Mouse (Mus musculus): ENCODE data around the gene Mdm1. TPM values are rescaled to one million over a fixed set of nuclear protein-coding genes. Genes with fewer than 3 reads are reported as not detected.

Mdm1 gene
- total and polyA plus RNA-seq, 2 experiments from 2014 or later, result 23.0 to 31.0 TPM

- H3K9me3 ChIP-seq (ENCODE audit: low read length), result no peaks in the 10 kb centered on the region
- H3K36me3 ChIP-seq (ENCODE audit: insufficient read depth, low read length), result no peaks in the 10 kb centered on the region
- H3K4me1 ChIP-seq (ENCODE audit: insufficient read depth, low read length), result no peaks in the 10 kb centered on the region
- H3K27me3 ChIP-seq (ENCODE audit: insufficient read depth, low read length), result no peaks in the 10 kb centered on the region
- H3K4me3 ChIP-seq (ENCODE audit: low read length), result no peak overlapping the region
- ATAC-seq (no peak), DNase-seq (ENCODE audit: low spot score) (no peak)
- H3K27ac ChIP-seq, result no peak overlapping the region
- H3K4me2 ChIP-seq (ENCODE audit: low read depth, low read length), result no peak overlapping the region
- no peak for TF ChIP-seq CTCF (IDR thresholded peaks at IDR 0.05; ENCODE audit: low read depth)
- H3K9ac ChIP-seq (replicated peaks; ENCODE audit: low read length), result no peak overlapping the region
- WGBS, result 72% methylated on average over 2 of the region's 2 CpGs
Observed at GRCm38 (mm10) chr10:118101056-118101455, 40.6 kb upstream of the Mdm1 start.

GRCm38 (mm10) chr10:118103020-118103666 lies 38.5 kb upstream of the Mdm1 start:
- Histone ChIP-seq H3K27ac (peak overlapping the region; percentile 64; the same call in 1 of the 2 replicates), H3K36me3 (ENCODE audit: insufficient read depth, low read length) (no peaks in the 10 kb centered on the region), H3K4me2 (ENCODE audit: low read depth, low read length) (peak overlapping the region; percentile 75), H3K4me1 (ENCODE audit: insufficient read depth, low read length) (no peaks in the 10 kb centered on the region), H3K27me3 (ENCODE audit: insufficient read depth, low read length) (no peaks in the 10 kb centered on the region), H3K9me3 (ENCODE audit: low read length) (no peaks in the 10 kb centered on the region), H3K9ac (replicated peaks; ENCODE audit: low read length) (peak overlapping the region; percentile 58), H3K4me3 (ENCODE audit: low read length) (peak overlapping the region; percentile 42)
- peak; percentile 94 for ATAC-seq
- peak; percentile 82 for DNase-seq (ENCODE audit: low spot score)
- under 1% methylated on average over 20 of the region's 20 CpGs for WGBS
- TF ChIP-seq CTCF (IDR thresholded peaks at IDR 0.05; ENCODE audit: low read depth), result peak; percentile 31; the same call in 1 of the 2 replicates

- no peaks in the 10 kb centered on the region for H3K36me3 ChIP-seq (ENCODE audit: insufficient read depth, low read length)
- DNase-seq (ENCODE audit: low spot score) (no peak), ATAC-seq (no peak)
- H3K4me3 ChIP-seq (ENCODE audit: low read length), result no peak overlapping the region
- no peaks in the 10 kb centered on the region for H3K27me3 ChIP-seq (ENCODE audit: insufficient read depth, low read length)
- 67% methylated on average over 10 of the region's 10 CpGs for WGBS
- no peaks in the 10 kb centered on the region for H3K4me1 ChIP-seq (ENCODE audit: insufficient read depth, low read length)
- H3K9ac ChIP-seq (replicated peaks; ENCODE audit: low read length), result no peak overlapping the region; the same call in 1 of the 2 replicates
- no peak for TF ChIP-seq CTCF (IDR thresholded peaks at IDR 0.05; ENCODE audit: low read depth)
- H3K27ac ChIP-seq, result peak overlapping the region; percentile 64; the same call in 1 of the 2 replicates
- no peaks in the 10 kb centered on the region for H3K9me3 ChIP-seq (ENCODE audit: low read length)
- peak overlapping the region; percentile 75 for H3K4me2 ChIP-seq (ENCODE audit: low read depth, low read length)
Observed at GRCm38 (mm10) chr10:118103906-118104305, 37.7 kb upstream of the Mdm1 start.

GRCm38 (mm10) chr10:118107031-118107430 lies 34.6 kb upstream of the Mdm1 start:
- no peak for TF ChIP-seq CTCF (IDR thresholded peaks at IDR 0.05; ENCODE audit: low read depth)
- Histone ChIP-seq H3K4me3 (ENCODE audit: low read length) (no peak overlapping the region), H3K4me2 (ENCODE audit: low read depth, low read length) (no peak overlapping the region), H3K36me3 (ENCODE audit: insufficient read depth, low read length) (no peaks in the 10 kb centered on the region), H3K27ac (no peak overlapping the region), H3K4me1 (ENCODE audit: insufficient read depth, low read length) (no peaks in the 10 kb centered on the region), H3K27me3 (ENCODE audit: insufficient read depth, low read length) (no peaks in the 10 kb centered on the region), H3K9ac (replicated peaks; ENCODE audit: low read length) (no peak overlapping the region), H3K9me3 (ENCODE audit: low read length) (no peaks in the 10 kb centered on the region)
- no peak for ATAC-seq
- no peak for DNase-seq (ENCODE audit: low spot score)
- WGBS, result 80% methylated on average over 9 of the region's 9 CpGs

GRCm38 (mm10) chr10:118110006-118110920 lies 31.3 kb upstream of the Mdm1 start:
- 13% methylated on average over 8 of the region's 8 CpGs for WGBS
- Histone ChIP-seq H3K27me3 (ENCODE audit: insufficient read depth, low read length) (no peaks in the 10 kb centered on the region), H3K4me1 (ENCODE audit: insufficient read depth, low read length) (peaks cover 4% of the 10 kb centered on the region), H3K27ac (no peak overlapping the region), H3K4me3 (ENCODE audit: low read length) (no peak overlapping the region), H3K9me3 (ENCODE audit: low read length) (no peaks in the 10 kb centered on the region), H3K36me3 (ENCODE audit: insufficient read depth, low read length) (no peaks in the 10 kb centered on the region), H3K4me2 (ENCODE audit: low read depth, low read length) (no peak overlapping the region), H3K9ac (replicated peaks; ENCODE audit: low read length) (no peak overlapping the region)
- DNase-seq (ENCODE audit: low spot score), result peak; percentile 79
- ATAC-seq, result no peak
- peak; percentile 64 for TF ChIP-seq CTCF (IDR thresholded peaks at IDR 0.05; ENCODE audit: low read depth)

GRCm38 (mm10) chr10:118110921-118111301 lies 30.7 kb upstream of the Mdm1 start:
- no peaks in the 10 kb centered on the region for H3K36me3 ChIP-seq (ENCODE audit: insufficient read depth, low read length)
- H3K4me3 ChIP-seq (ENCODE audit: low read length), result no peak overlapping the region
- ATAC-seq (no peak), DNase-seq (ENCODE audit: low spot score) (no peak)
- H3K9ac ChIP-seq (replicated peaks; ENCODE audit: low read length), result no peak overlapping the region
- H3K27ac ChIP-seq, result no peak overlapping the region
- TF ChIP-seq CTCF (IDR thresholded peaks at IDR 0.05; ENCODE audit: low read depth), result no peak
- 54% methylated on average over 7 of the region's 7 CpGs for WGBS
- no peaks in the 10 kb centered on the region for H3K27me3 ChIP-seq (ENCODE audit: insufficient read depth, low read length)
- peaks cover 4% of the 10 kb centered on the region for H3K4me1 ChIP-seq (ENCODE audit: insufficient read depth, low read length)
- H3K9me3 ChIP-seq (ENCODE audit: low read length), result no peaks in the 10 kb centered on the region
- H3K4me2 ChIP-seq (ENCODE audit: low read depth, low read length), result no peak overlapping the region

All from hindbrain, postnatal 0 days (tissue).